Mouse (Mus musculus) T-cell, adult 2 months (primary cell): ENCODE results near the gene Glcci1.

Source experiments
- DNase-seq: peaks from one replicate; pipeline ENCODE4 v3.0.0; 2022; ENCODE audit warnings: low spot score

Gene Glcci1

DNA sequence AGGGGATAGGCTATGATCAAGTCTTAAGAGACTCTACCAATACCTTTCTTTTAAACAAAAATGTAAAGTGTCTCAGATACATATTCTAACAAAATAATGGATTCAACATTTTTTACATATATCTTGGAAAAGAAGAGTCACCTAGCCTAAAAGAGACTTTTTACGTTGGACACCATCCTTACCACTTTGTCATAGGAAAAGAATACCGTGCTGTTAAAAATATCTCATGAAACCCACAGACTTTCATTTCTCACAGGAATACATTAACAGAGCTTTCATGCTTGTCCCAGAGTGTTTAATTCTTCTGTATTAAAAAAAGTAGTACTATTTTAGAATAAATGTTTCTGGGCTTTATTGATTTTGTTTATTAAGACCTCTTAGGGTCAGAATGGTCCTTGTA is 41.8 kb downstream of the Glcci1 start:
- no peak for DNase-seq

DNA sequence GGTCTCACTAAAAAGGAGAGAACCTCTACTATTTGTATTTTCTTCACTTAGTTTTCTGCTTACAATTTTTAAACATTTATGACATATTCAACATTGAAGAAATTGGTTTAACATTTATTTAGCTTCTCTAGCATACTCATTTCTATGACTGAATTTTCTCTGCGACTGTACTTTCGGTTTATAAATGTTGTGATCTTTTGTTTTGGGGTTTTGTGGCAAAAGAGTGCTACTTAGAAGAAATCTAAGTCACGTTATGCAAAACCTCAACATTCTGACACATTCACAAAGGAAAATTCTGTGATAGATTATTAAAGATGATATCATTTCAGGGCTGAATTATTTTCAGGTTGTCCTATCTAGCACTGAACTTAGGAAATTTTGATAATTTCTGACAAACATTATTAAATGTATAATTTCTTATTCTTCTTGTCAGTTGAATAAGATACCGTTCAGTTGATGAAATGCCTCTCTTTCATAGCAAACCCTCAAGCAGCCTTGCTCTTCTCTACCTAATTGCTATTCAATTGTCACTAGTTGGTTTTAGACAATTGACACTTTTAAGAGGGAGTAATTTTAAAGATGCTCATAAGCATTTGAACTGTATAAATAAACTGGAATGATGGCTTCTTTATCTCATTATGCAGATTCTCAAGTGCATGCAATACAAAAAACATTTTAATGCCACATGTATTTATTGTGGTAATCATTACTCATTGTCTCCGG is 47.6 kb downstream of the Glcci1 start:
- DNase-seq: no peak

DNA sequence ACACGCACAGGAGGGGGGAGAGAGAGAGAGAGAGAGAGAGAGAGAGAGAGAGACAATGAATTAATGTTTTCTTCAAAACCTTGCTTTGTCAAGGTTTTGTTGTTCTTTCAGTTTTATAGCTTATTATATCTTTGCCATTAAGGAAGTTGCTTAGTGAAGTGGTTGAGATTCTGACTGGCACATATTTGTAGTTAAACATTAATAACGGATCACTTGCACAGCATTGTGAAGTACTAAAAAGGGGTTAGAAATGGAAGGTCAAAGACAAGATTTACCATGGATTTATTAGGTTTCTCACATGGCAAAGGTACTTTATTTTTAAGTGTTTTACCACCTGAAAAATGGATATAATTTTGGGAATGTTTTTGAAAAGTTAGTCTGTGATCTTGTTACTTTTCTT is 51.3 kb downstream of the Glcci1 start:
- no peak for DNase-seq

DNA sequence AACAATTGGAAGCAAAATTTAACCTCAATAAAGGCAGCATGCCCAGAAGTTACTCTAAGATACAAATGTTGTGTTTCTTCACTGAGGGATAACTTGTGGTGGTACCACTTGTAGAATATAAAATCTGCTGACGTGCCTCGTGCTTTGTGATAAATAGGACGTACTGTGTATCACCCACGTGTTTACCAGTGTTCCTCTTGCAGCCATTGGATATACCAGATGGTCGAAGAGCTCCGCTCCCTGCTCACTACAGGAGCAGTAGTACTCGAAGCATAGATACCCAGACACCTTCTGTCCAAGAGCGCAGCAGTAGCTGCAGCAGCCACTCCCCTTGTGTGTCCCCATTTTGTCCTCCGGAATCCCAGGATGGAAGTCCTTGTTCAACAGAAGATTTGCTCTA is 73.0 kb downstream of the Glcci1 start:
- no peak for DNase-seq

DNA sequence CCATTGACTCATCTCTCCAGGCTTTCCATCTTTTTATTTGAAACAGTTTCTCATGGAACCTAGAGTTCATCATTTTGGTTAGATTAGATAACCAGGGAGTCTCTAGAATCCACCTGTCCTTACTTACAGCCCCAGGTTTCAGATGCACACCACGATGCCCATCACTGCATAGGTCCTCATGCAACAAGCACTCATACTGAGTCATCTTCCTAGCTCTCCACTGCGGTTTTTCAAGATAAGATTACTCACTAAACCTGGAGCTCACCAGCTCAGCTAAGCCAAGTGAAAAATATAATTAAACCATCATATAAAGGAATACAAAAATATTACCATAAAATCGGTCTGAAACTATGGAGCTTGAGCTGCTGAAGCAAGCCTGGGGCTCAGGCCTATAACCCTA is 74.5 kb downstream of the Glcci1 start:
- no peak for DNase-seq

DNA sequence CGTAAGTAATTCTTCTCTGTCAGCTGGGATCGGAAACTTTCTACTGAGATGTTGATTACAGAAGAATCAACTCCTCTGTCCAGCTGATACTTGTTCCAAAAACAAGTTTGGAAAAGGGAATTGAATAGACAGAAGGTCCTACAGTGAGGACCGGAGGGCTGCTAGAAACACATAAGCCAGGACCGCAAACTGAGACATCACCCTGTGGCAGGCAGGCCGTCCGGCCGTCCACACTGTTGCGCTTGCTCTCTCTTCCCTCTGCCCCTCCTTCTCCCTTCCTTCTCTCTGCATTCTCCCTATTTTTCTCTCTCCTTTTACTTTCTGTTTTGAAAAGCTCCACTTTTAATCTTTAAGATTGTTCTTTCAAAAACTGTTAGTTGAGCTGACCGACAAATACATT is 82.3 kb downstream of the Glcci1 start:
- DNase-seq: no peak

DNA sequence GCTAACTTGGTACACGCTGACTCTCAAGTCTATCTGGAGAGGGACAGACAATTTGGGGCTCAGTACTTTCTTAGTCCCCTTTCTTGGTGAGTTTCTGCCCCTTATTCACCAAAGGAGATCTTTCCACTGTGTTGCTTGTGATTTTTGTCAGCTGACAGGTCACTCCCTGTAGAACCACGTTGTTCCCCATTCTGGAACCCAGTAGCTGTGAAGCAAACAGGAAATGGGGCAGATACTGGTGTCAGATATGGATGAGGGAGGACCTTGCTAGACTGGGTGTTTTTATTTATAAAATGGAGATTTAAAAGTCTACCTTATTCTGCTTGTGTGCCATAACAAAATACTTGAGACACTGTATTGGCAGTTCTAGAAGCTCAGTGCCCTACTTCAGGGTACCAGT is 108.0 kb downstream of the Glcci1 start:
- no peak for DNase-seq

DNA sequence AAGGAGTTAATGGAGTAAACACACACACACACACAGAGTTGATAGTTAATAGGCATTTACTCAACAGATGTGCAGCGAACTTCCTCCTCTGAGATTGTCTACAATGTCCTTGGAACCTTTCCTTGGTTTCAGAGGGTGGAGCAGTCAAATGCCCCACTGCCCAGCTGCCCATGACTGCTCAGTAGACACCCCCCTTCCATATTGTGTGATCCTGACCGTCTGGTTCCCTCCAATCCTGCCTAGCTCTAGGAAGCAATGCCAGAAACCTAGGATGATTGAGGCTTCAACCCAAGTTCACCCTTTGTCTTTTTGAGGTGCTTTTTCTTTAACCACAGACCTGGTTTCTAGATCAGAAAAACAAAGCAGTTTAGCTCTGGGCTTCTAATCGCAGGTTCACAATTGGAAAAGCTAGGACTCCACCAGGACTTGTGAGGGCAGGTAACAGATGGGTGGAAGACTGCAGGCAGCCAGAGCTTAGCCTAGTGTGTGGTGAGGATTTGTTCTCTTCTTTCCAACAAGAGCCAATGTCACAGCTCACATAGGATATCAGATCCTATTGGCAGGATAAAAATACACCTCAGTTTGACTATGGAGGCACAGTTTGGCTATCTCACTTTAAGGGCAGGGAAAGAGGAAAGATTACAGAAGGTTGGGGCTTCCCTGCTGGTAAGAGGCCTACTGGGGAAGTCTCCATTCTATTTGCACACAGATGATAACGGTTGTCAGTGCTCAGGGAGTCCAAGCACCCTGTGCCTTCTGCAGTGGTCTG is 110.4 kb downstream of the Glcci1 start:
- no peak for DNase-seq

DNA sequence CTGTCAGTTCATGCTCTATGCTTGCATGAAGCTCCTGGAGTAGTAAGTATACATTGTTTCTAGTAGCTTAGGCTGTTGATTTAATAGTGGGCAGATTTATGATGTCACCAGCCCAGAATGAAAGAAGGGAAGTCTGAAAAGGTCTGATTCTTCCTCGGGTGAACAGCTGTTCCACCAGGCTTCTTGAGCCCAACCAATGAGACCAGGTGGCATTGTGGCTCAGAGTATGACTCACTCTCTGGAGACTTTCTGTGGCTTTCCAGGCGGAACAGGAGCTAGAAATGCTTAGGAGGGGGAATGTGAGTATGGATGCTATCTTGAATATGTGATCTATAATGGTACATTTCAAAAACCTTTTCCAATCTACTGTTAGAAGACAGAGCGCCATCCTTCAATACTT is 113.6 kb downstream of the Glcci1 start:
- DNase-seq: no peak

DNA sequence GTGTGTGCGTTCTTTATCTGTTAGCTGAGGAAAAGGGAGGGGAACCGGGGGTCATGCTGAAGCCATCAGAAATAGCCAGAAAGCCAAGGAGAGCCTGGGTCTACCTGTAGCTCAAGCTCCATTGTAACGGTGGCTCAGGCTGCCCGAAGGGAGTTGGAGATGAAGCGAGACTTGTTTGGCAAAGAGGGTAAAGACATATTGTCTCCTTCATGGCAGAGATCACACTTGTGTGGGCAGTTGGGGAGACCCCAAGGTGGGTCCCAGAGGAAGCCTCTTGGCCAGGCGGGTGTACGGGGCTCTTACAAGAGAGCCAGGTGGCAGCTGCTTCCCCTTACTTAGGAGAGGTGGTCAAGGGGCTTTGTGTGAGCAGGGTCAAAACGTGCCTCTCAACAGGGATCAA is 118.8 kb downstream of the Glcci1 start:
- no peak for DNase-seq

DNA sequence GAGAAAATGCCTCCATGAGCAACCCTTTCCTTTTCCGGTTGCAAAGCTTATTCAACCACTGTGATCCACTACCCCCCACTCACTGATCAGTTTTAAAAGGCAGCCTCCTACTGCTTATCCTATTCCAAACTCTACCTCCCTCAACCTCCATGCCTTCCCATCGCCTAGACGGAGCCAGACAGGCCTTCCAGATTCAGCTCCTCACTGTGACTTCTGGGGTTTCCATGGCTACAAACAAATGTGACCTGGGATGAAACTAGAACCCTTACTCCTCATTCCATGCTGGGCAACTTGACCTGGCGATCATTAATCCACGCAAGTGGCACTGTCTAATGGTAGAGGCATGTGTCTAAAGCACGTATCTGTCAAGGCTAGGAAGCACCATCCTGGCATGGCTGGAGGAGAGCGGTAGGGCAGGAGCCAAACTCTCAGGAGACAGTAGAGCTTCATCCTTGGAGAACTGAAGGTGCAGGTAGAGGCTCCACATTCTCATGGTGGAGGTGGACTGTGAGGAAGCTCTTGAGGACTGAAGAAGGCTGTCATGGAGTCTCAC is 119.4 kb downstream of the Glcci1 start:
- DNase-seq: no peak

DNA sequence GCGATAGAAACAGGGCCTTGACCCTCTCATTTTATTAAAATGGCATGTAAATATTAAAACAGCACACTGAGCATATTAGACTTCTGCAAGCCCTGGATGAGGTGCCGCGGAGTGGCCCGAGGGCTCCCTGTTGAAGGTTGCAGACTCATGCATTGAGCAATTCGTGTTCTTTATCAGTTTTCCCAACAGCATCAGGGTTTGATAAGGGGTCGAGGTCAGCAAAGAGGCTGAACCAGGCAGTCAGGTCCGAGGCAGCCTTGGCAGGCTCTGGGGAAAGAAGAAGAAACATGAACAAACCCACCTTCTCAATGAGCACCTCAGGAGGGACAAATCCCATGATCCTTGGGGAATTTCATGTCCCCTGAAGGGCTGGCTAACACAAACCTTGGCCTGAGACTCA is 121.1 kb downstream of the Glcci1 start:
- no peak for DNase-seq

DNA sequence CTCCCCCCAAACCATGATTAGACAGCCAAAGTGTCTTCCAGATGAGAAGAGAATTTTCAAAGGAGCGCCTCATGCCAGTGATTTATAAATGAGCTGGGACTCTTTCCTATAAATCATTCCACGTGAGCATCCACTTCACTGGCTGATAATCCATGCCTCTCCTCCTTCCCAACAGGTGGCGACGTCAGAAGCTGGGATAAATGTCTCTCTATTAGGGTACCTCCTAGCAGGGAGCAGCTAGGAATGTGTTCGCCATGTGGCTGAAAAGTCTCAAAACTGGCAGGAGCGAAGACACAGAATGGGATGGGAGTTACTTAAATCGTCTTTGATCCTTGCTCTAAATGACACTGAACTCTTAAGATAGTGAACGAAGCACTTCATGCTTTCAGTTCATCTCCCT is 122.0 kb downstream of the Glcci1 start:
- no peak for DNase-seq

DNA sequence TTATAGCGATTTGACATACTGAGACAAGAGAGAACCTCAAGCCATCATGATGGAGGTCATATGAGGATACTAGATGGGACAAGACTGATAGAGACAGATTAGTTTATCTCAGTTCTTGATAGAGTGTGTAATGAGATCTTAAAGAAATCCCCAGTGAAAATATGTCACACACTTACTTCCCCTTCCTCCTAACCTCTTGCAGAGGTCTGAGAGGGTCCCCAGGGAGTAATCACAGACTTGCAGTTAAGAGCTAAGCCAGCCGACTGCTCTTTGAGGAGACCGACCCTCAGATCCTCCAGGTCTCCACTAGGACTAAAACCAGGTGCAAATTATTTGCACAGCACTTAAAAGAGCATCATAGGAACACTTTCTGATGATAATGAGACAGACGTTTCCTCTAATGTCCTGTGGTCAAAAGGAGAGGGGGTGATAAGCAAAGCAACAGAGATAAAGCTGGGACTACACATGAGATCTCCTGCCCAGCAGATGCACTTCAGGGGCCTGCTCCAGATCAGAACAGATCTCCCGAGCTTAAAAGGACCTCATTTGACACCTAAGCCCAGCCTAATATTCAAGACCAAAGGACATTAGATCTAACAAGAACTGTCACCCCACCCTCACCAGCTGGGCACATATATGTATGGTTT is 122.7 kb downstream of the Glcci1 start:
- DNase-seq: no peak

DNA sequence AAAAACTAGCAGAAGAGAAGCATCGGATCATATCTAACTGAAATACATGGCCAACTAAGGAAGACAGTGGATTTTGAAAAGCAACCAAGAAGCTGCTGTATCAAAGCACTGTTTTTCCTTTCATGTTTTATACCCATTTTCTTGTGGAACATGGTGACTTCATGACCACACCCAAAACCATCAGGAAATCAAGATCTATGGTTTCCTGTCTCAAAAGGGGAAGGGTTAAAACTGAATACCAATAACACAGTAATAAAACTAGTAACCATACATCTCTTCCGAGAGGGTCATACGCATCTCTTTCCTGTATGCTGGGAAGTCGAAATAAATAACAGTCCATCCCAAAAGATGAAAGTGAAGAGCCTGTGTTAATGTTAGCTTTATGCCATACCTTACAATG is 123.3 kb downstream of the Glcci1 start:
- DNase-seq: no peak

DNA sequence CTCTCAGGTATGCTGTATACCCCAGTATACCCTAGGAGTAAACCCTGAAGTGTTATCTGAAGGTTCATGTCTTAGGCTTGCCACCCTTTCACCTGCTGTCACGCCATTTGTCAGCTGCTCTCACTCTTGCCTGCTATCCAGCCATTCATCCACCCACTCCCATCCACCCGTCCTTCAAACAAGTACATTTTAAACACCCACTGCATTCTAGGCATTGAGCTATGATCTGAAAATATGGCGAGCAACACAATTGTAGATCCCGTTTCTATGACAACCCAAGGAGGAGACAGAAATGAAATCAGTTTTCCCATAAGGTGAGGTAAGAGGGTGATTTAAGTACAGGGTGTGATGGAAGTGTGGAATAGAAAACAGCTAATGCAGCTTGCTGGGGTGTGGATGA is 128.7 kb downstream of the Glcci1 start:
- DNase-seq: no peak

DNA sequence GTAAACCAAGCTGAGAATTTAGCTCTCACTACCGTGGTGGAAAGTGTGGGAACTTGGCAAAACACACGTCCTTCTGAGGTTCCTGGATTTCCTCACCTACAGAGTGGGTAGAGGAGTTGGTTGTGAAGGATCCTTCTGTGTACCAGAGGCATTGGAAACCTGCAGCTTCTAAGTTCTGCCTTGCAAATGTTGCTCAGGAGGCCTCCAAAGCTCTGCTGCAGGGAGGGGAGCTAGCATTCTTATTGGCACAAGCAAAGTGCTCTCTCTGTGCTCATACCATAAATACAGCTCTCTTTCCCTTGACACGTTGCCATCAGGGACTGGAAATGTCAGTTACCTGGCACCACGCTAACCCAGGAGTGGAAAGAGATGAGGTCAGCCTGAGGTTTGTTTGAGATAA is 129.5 kb downstream of the Glcci1 start:
- no peak for DNase-seq

DNA sequence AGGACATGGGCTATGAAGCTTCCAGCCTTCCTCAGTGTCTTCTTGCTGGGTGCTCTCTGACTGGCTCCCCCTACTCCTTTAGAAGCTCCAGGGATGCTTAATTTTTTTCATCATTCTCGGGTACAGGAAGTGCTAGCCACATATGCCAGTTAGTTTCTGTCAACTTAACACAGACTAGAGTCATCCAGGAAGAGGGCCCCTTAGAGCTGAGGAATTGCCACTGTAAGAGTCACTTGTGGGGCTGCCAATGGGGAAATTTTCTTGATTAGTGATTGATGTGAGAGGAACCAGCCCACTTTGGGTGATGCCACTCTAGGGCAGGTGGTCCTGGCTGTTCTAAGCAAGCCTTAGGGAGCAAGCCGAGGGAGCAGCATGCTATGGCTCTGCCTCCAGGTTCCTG is 130.1 kb downstream of the Glcci1 start:
- DNase-seq: no peak

DNA sequence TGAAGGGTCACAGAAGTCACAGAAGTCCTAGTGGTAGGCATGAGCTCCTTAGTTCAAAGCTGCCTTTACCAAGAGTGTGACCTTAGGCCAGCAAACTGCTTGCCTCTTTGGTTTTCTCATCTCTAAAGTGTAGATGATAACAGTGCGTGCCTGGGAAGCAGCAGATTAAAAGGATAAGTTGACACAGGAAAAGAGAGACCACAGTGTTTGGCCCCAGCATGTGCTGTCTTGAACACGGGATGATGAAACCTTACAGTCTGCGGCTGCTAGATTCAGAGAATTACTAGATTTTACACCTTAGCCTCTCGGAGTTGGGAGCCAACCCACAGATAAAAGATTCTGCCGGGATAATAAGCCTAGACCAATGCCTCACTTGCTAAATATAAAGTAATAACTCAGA is 131.5 kb downstream of the Glcci1 start:
- DNase-seq: no peak

DNA sequence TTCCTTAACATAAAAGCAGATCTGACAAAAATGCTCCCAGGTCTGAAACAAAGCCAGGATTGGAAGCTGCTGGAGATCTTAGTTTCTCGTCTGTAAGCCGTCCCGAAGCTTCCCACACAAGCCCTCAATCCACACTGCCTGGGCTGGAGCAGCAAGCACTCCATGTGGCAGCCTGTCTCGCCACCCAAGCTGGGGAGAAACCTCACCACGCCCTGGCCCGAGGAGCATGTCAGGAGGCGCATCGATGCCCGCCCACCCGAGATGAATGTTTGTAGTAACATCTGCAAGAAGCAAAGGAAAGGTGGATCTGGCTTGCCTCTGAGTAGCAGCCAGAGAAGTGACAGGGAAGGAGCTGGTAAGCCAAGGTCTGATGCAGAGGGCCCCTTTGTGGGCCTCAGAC is 135.3 kb downstream of the Glcci1 start:
- no peak for DNase-seq

DNA sequence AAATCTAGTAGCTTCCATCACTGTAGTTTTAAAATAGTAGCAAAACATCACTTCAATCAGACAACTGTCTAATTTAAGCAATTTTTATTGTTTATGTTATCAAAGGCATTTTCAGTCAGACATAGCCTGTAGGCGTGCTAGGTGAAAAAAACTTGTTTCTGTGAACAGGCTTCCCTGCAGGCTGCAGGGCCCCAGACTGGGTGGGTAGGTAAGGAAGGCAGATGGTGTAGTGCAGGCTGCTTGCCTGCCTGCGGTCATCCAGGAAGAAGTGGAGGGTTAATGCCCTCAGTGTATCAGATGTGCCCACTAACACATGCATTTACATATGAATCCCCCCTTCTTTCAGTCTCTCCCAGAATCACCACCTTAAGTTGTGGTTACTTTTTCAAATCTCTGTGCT is 136.3 kb downstream of the Glcci1 start:
- DNase-seq: no peak
